Mouse (Mus musculus) heart, postnatal 0 days (tissue): Measurements from ENCODE around the gene Ercc6. TPM values are rescaled to one million over a fixed set of nuclear protein-coding genes. Genes with fewer than 3 reads are reported as not detected.

Experiments used
- ATAC-seq: fragments of 200-750 bp; cut with Nextera tagmentation; 2 replicates; pipeline ENCODE4 v1.8.0; 2017; ENCODE audit warnings: low read depth, moderate number of reproducible peaks, moderate library complexity; ENCODE audit not compliant: insufficient read depth
- DNase-seq: peaks from one replicate; pipeline ENCODE4 v3.0.0-alpha.2; 2016; ENCODE audit warnings: low spot score
- H3K27ac ChIP-seq: fragments of 300-500 bp; sonication (generic); 2 replicates; pipeline ENCODE4 v1.5.1; 2014; ENCODE audit warnings: low read depth, mild to moderate bottlenecking
- H3K27me3 ChIP-seq: fragments of 300-500 bp; sonication (generic); 2 replicates; pipeline ENCODE4 v1.6.1; 2014; ENCODE audit warnings: low read length, mixed read lengths; ENCODE audit not compliant: control insufficient read depth, insufficient read depth
- H3K36me3 ChIP-seq: fragments of 300-500 bp; sonication (generic); replicated peaks from 2 replicates; pipeline ENCODE4 v1.6.1; 2014; ENCODE audit warnings: low read length, mixed read lengths; ENCODE audit not compliant: control insufficient read depth, insufficient read depth
- H3K4me1 ChIP-seq: fragments of 300-500 bp; sonication (generic); 2 replicates; pipeline ENCODE4 v1.6.1; 2014; ENCODE audit warnings: antibody characterized with exemption; ENCODE audit not compliant: control insufficient read depth, insufficient read depth
- H3K4me2 ChIP-seq: fragments of 300-500 bp; sonication (generic); 2 replicates; pipeline ENCODE4 v1.6.1; 2014; ENCODE audit warnings: low read depth, mild to moderate bottlenecking, low read length, moderate library complexity
- H3K4me3 ChIP-seq: fragments of 300-500 bp; sonication (generic); 2 replicates; pipeline ENCODE4 v1.5.1; 2014; ENCODE audit warnings: low read depth, low read length
- H3K9ac ChIP-seq: fragments of 300-500 bp; sonication (generic); replicated peaks from 2 replicates; pipeline ENCODE4 v1.6.1; 2014; ENCODE audit warnings: low read depth, low read length, mixed read lengths
- H3K9me3 ChIP-seq: fragments of 300-500 bp; sonication (generic); replicated peaks from 2 replicates; pipeline ENCODE4 v1.6.1; 2016; ENCODE audit warnings: low read length; ENCODE audit not compliant: control insufficient read depth
- CTCF ChIP-seq: IDR thresholded peaks from 2 replicates; pipeline ENCODE4 v1.5.1; 2016; ENCODE audit warnings: antibody characterized with exemption, control low read depth, low read depth
- EP300 ChIP-seq: IDR thresholded peaks from 2 replicates; pipeline ENCODE4 v1.6.1; 2016; ENCODE audit warnings: antibody characterized with exemption, low read depth
- WGBS: fragments of 180-500 bp; shearing (Covaris S2); extraction: QIAGEN DNeasy Blood & Tissue Kit; methylation state at CpG from one replicate; pipeline ENCODE4 v1.1.7; 2014; 5-methylcytosine and 5-hydroxymethylcytosine counted together
- polyA plus RNA-seq: library from polyadenylated mRNA; unstranded; fragments of >200 nt; fragmentation: Nextera tagmentation; extraction: Ambion mirVana; gene quantifications from 2 replicates; pipeline ENCODE4 v1.2.1, GENCODE M21; 2015
- total RNA-seq: library from RNA; depleted of rRNA; stranded (reverse); fragments of >200 nt; gene quantifications from 2 replicates; pipeline ENCODE4 v1.2.3, GENCODE M21; 2014; ENCODE audit warnings: low replicate concordance

The Ercc6 gene
- total and polyA plus RNA-seq, 2 experiments from 2014 or later, result 5.2 to 5.5 TPM

- Histone ChIP-seq H3K9ac (no peak overlapping the region), H3K4me2 (no peak overlapping the region), H3K4me3 (no peak overlapping the region), H3K36me3 (peaks cover 12% of the 10 kb centered on the region), H3K27me3 (no peaks in the 10 kb centered on the region), H3K9me3 (no peaks in the 10 kb centered on the region), H3K27ac (no peak overlapping the region), H3K4me1 (no peaks in the 10 kb centered on the region)
- ATAC-seq (no peak), DNase-seq (no peak)
- TF ChIP-seq EP300 (no peak), CTCF (no peak)
- 51% methylated on average over 9 of the region's 9 CpGs for WGBS
These were observed 23.4 kb downstream of the Ercc6 start for GRCm38 (mm10) chr14:32536763-32537162.

- no peak overlapping the region for H3K4me2 ChIP-seq
- no peak overlapping the region for H3K27ac ChIP-seq
- 78% methylated on average over 1 of the region's 1 CpGs for WGBS
- ATAC-seq (no peak), DNase-seq (no peak)
- no peak overlapping the region for H3K4me3 ChIP-seq
- no peak overlapping the region for H3K9ac ChIP-seq
- no peaks in the 10 kb centered on the region for H3K9me3 ChIP-seq
- peaks cover 21% of the 10 kb centered on the region for H3K36me3 ChIP-seq
- TF ChIP-seq EP300, result no peak
- TF ChIP-seq CTCF, result no peak
- no peaks in the 10 kb centered on the region for H3K27me3 ChIP-seq
- H3K4me1 ChIP-seq, result no peaks in the 10 kb centered on the region
These were observed 24.8 kb downstream of the Ercc6 start for GRCm38 (mm10) chr14:32538115-32538514.

GRCm38 (mm10) chr14:32543075-32543474 is 29.8 kb downstream of the Ercc6 start:
- no peak for ATAC-seq

DNA sequence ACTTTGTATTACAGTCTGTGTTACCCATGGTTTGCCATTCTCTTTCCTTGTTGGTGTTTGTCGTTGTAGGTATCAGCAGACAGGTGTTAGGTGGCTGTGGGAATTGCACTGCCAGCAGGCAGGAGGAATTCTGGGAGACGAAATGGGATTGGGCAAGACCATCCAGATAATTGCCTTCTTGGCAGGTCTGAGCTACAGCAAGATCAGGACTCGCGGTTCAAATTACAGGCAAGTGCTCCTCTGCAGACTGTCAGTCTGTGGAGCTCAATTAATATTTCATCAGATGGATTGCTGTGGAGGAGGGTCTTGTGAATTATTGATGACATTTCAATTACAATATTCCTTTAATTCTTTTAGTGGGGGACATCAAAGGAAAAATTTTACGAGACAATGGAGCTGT is 33.4 kb downstream of the Ercc6 start:
- no peaks in the 10 kb centered on the region for H3K9me3 ChIP-seq
- no peak overlapping the region for H3K4me3 ChIP-seq
- H3K4me1 ChIP-seq, result no peaks in the 10 kb centered on the region
- H3K4me2 ChIP-seq, result no peak overlapping the region
- no peak for TF ChIP-seq EP300
- no peak for TF ChIP-seq CTCF
- no peaks in the 10 kb centered on the region for H3K27me3 ChIP-seq
- H3K36me3 ChIP-seq, result peaks cover 30% of the 10 kb centered on the region
- ATAC-seq, result no peak
- 76% methylated on average over 5 of the region's 5 CpGs for WGBS
- no peak overlapping the region for H3K27ac ChIP-seq
- DNase-seq, result no peak
- H3K9ac ChIP-seq, result no peak overlapping the region

More at GRCm38 (mm10) chr14:32543075-32543474, 29.8 kb downstream of the Ercc6 start:
- H3K27me3 ChIP-seq, result no peaks in the 10 kb centered on the region
- H3K4me2 ChIP-seq, result no peak overlapping the region
- H3K27ac ChIP-seq, result no peak overlapping the region
- no peak overlapping the region for H3K4me3 ChIP-seq
- no peaks in the 10 kb centered on the region for H3K4me1 ChIP-seq
- TF ChIP-seq EP300 (no peak), CTCF (no peak)
- H3K9ac ChIP-seq, result no peak overlapping the region
- peaks cover 27% of the 10 kb centered on the region for H3K36me3 ChIP-seq
- H3K9me3 ChIP-seq, result no peaks in the 10 kb centered on the region
- no peak for DNase-seq

DNA sequence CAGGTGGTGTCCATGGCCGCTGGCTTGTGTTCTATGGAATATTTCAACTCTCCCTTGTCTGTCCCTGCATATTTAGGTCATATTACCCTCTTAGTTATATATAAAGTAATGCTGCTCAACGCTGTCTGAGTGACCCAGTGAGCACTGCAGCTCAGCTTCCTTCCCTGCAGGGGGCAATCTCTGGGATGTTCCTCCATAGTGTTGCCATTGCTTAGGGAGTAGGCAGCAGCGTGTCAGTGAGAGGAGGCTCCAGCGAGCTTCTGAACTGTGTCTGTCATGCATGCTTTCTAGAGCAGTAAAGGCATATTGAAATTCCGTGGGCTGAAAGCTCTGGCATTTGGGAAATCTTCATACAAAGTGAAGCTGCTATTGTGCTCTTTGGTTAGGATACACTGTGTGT is 38.5 kb downstream of the Ercc6 start:
- H3K4me2 ChIP-seq, result no peak overlapping the region
- no peaks in the 10 kb centered on the region for H3K27me3 ChIP-seq
- no peaks in the 10 kb centered on the region for H3K9me3 ChIP-seq
- no peak for DNase-seq
- no peaks in the 10 kb centered on the region for H3K4me1 ChIP-seq
- H3K27ac ChIP-seq, result no peak overlapping the region
- no peak for ATAC-seq
- no peak overlapping the region for H3K4me3 ChIP-seq
- WGBS, result 80% methylated on average over 5 of the region's 5 CpGs
- H3K36me3 ChIP-seq, result peaks cover 40% of the 10 kb centered on the region
- TF ChIP-seq EP300, result no peak
- no peak for TF ChIP-seq CTCF
- H3K9ac ChIP-seq, result no peak overlapping the region

DNA sequence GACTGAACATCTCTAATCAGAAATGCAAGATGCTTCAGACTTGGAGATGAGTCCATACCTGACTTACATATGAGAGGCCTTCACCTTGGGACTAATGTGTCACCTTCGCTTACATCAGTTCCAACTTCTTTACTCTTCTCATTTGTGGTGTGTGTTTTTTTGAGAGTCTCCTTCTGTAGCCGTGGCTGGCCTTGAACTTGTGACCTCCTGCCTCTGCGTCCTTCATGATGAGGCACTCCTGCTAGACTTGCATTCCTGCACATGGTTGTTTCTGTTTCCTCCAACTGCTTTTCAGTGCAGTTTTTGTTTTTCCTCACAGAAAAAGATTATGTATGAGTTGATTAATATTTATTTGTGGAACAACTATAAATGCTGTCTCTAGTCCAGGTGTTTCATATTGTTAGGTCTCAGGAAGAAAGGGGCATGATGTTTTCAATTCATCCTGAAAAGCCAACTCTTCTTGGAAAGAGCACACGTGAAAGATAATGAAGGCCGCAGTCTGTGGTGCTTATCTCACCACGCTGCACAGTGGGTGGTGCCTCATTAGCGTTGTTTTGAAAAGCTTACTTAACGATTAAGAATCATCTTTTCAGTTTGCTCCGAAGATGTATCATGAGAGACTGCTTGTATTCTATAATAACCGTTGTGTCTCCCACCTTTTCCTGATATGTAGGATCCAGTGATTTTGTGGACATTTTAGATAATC is 40.0 kb downstream of the Ercc6 start:
- H3K27me3 ChIP-seq, result no peaks in the 10 kb centered on the region
- no peak for DNase-seq
- no peak overlapping the region for H3K4me3 ChIP-seq
- WGBS, result 69% methylated on average over 10 of the region's 10 CpGs
- no peak overlapping the region for H3K27ac ChIP-seq
- H3K9me3 ChIP-seq, result no peaks in the 10 kb centered on the region
- no peaks in the 10 kb centered on the region for H3K4me1 ChIP-seq
- no peak for ATAC-seq
- TF ChIP-seq CTCF (no peak), EP300 (no peak)
- no peak overlapping the region for H3K9ac ChIP-seq
- peaks cover 38% of the 10 kb centered on the region for H3K36me3 ChIP-seq
- no peak overlapping the region for H3K4me2 ChIP-seq
